Mouse (Mus musculus) mouse trophoblast stem cell (cell line): Measurements from ENCODE around the gene Herpud2.

Experiments used
- in situ Hi-C, 2 experiments: fragments of 300-500 bp; cut with MseI, MboI; formaldehyde crosslinking; loops; 2 replicates in 1 of 2; 3 replicates in 1 of 2; pipeline ENCODE4 v1.15.1; 2025

Gene Herpud2

DNA sequence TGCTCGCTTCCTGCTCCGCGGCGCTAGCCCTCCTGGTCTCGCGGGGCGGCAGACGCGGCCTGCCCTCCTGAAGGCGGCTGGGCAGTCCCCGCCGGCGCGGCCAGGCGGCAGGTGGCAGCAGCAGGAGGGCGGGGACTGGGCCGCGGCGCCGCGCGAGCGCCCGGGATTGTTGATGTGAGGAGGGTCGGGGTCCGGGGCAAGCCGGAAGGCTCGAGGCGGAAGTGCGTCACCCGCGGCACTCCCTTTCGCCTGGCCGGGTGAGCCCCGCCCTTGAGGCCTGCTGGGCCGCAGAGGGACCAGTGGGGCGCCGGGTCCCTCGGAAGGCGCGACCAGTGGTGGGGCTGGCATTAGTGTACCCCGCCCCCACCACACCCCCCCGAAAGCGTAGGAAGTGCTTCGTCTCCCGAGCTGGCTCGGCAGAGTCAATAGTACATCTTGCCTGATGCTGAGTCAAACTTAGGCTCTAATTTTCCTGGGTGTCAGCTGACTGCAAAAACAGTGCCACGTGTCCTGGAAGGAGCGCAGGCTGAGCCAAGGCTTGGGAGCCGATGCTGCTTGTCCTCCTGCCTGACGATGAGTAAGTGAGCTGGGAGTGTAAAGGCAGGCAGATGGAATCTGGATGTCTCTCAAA, at the start of gene Herpud2:
Gene Herpud2, minus strand, starts transcription at position 210 of the 631 bp plus-strand sequence.
- in situ Hi-C loops, result loop anchor here (10.0 to 25.0 kb wide), 3 partner anchors 111 to 436 kb away; partner anchors contain the start of gene Sept7 (in 1 of the 2)

DNA sequence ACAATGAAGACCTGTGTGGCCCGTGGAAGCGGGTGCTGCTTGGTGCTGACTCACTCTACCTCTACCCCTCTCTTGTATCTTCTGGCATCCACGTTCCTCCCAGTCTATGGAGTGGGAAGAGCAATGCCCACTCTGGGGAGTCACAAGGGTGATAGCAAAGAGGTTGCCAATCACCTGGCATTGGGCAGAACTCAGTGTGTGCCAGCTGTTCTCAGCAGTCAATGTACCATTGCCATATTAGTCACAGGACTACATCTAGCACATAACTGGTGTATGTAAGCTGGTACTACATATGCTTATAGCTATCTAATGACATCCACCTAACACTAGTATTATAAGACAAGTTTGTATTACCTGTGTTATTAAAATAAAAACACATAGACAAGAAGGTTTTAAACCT, 49.4 kb upstream of the Herpud2 start:
- in situ Hi-C loops, result no loop called here

DNA sequence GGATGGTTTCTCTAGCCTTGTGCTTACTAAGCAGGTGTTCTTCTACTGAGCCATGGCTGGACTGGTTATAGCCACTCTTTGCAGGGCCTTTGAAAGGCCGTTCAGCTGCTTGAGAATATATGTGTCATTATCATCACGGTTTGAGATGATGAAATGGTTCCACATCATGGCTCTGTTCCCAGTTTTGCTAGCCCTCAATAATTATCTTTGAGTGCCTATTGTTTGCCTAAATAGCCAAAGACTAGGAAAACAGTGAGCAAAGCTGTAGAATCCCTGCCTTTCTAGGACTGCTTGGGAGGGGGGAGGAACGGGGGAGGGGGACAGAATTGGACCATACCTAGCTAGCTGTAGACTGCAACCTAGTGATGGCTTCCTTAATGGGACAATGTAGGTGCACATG, 48.5 kb upstream of the Herpud2 start:
- in situ Hi-C loops, result no loop called here

DNA sequence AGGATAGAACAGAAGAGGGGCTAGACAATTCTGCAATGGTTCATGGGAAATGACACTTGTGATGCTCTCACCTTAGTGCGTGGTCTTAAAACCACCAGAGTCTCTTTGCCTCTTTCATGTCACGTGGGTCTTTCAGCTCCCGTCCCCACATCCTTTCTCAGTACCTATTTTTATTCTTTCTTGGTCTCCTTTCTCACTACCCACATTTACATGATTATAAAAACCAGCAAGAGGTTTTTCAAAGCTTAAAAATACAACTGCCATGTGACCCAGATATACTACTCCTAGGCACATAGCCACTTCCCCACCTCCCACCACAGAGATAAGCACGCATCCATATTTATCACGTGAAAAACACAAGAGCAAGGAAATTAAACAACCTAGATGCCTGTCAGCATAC, 45.1 kb upstream of the Herpud2 start:
- in situ Hi-C loops, result no loop called here

DNA sequence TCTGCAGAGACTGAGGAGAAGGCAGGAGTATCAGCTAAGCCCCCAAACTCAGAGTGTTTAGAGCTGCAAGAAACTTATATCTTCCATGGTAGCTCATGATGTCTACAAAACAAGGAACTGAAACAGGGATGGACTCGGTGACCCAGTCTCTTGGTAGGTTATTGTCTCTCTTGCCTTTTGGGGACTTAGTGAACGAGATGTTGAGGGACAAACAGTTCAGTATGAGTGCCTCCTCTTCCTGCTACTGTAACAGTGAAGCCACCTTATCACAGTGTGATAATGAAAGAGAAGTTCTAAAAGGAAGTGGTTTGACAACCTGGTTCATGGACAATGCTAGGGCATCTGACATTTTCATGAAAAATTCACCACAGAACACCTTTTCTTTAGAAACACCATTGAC, 40.0 kb upstream of the Herpud2 start:
- in situ Hi-C loops, result no loop called here

DNA sequence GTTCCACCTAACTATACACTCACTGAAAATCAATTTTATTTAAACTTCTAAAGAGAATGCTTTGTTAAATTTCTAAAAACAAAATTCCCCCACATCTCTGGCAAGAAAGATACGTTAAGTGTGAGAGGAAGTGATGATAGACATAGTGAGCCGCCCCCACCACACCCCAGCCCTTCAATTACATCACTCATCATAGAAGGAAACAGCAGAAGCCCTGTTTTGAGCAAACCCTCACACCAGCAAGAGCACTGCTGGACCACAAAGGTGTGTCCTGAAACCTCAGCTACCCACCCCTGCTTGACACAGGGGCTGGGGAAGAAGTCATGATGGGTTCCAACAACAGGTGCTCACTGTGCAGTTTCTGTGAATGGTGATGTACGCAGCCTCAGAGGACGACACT, 34.9 kb upstream of the Herpud2 start:
- in situ Hi-C loops, result no loop called here

DNA sequence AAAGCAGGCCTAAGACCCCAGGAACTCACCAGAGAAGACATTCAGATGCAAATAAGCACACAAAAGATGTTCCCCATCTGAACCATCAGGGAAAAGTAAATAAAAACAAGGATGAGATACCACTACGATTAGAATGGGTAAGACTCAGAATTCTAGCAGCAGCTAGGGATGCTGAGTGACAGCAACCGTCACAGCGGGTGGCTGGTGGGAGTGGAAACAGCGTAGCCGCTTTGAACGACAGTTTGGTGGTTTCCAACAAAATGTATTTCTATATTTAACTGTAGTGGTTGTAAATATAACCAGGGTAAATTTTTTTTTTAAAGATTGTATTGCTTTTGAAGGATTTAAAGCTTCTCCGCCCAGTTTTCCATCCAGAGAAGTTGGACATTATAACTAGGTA, 34.2 kb upstream of the Herpud2 start:
- in situ Hi-C loops, result no loop called here

DNA sequence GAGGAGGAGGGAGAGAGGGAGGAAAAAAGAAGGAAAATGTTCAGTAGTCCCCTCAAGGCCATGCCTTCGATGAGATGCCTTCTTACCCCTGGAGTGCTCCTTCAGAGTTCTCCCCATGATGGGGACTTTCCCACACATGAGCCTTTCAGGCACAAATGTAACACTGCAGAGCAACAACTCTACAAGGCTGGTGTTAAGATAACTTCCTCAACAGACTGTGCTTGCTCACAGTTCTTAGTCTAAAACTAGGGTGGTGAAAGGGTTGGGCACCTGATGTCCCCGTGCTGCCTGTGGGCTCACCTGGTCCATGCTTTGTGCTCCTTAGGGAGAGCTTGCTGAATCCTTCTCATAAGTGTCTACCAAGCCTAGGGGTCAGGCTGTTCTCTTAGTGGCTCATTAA, 33.0 kb upstream of the Herpud2 start:
- in situ Hi-C loops, result no loop called here

DNA sequence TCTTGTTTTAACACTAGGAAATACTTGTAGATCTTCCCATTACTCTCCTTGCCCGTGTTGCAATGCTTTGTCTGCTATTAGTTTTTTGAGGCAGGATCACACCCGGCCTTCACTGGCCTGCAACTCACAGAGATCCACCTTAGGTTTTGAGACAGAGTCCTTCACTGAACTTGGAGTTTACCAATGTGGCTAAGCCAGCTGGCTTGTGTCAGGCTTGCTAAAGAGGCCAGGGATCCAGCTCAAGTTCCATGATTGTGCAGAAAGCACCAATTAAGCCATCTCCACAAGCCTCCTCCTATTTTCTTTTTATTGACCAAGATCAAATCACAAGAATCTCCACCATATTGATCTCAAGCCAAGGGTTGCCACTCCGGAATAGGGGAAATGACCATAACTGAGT, 26.4 kb upstream of the Herpud2 start:
- in situ Hi-C loops, result no loop called here

DNA sequence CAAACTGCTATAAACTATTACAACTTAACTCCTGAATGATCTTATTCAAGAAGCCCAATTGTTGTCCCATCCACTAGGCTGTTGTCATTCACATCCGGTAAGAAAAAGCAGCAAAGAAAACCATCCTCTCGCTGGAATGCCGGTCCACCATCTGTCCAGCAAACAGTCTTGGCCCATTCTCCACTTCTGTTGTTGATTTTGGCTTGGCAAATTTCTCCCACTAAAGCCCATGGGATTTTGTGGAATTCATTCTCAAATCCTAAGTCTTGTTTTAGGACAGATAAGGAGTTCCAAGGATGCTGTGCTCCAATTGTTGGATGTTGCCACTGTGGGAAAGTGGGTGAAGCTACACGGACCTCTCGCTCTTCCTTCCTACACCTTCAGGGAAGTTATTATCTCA, 25.6 kb upstream of the Herpud2 start:
- in situ Hi-C loops, result no loop called here

DNA sequence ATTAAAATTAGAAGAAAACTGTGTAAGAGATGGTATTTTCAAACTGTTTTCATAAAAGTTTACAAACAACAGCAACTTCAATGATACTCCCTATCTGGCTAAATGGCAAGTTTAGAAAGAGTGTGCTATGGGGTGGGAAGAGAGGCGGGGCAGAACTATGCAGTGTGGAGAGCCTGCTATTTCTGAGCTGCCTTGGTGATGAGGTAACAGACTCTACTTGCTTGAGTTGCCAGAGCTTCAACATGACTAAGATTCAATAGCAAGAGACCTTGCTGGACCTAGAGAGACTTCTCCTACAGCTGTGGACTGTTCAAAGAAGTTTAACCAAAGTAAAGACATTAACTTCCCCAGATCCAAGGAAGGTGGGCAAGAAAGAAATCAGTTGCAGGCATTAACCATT, 24.9 kb upstream of the Herpud2 start:
- in situ Hi-C loops, result no loop called here

DNA sequence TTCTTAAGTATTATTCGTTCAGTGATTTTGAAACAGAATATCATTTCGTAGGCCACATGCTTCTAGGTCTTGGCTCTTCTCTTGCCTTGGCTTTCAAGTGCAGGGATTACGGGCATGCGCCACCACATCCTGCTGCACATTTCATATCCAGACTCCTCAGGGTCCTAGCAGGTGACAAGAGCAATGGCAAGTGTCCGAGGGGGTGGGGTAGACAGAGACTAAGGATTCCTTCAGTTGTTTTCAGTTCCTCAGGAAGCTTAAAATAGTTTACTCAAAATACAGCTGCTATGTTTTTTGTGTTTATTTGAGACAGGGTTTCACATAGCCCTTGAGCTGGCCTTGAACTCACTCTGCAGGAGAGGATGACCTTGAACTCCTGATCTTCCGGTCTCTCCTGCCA, 24.4 kb upstream of the Herpud2 start:
- in situ Hi-C loops, result no loop called here

DNA sequence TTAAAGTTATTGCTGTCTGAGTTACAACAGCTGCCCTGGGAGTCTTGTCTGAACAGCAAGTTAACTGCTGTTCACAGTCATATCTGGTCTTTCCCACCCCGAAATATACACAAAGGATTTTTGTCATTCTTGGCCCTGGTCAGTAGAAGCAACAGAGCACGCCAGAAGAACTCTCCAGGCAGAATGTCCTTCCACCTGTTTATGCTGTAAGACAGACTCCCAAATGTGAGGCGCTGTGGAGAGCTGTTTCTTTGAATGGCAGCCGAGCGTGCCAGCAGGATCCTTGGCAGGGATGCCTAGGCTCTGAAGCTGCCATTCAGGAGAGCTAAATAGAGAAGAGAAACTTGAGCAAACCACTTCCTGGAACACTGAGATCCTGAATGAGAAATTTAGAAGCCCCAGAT, 23.4 kb upstream of the Herpud2 start:
- in situ Hi-C loops, result no loop called here

DNA sequence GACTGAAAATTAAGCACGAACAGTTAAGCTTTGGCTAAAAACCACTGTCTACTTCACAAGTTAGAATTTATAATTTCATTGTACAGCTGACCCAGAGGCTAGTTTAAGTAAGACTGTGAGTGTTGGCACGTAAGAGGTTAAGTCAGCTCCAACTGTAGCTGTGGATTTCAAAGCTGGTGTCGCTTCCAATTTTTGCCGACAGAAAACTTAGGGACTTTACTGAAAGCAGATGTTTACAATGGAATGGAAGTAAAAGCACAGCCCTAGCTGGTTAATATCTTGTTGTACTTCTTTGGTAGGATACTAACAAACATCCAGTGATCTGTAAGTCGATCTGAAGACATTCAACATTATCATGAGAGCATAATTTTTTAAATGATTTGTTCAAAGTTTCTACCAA, 23.0 kb upstream of the Herpud2 start:
- in situ Hi-C loops, result loop anchor here in 1 of 2 experiments (25.0 kb wide), 2 partner anchors 88 to 413 kb away; partner anchors contain the start of gene Sept7

DNA sequence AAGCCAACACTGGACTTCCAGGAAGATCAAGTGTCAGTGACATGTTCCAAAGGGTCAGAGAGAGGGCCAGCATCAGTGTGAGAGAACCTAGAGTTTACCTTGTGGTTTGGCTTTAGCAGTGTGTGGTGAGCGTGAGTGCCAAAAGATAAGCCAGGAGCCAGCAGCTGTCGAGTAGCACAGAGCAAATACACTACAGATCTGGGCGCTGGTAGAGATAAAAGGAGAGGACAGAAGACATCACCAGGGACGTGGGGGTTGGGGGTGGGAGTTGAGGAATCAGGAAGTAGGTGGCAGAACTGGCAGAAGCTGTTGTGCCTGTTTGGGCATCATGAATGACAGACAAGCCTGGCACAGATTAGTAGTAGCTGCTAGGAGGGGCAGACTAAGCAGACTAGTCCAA, 21.6 kb upstream of the Herpud2 start:
- in situ Hi-C loops, result loop anchor here in 1 of 2 experiments (25.0 kb wide), 2 partner anchors 89 to 414 kb away; partner anchors contain the start of gene Sept7

DNA sequence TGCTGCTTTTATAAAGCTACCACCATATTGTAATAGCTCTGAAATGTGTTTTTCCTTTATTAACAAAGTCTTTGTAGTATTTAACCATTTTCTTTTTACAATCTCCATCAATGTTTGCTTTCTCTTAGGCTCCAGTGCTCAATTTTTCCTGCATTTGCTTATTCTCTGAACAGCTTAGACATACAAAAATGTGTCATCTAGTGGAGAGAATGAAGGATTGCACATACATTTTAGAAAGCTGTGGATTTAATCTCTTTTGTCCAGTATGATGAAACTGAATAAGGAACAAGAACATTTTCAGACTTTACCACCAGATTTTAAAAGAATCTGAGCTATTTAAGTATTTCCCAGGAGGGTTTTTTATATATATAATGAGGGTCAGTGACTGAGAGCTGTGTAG, 18.0 kb upstream of the Herpud2 start:
- in situ Hi-C loops, result loop anchor here in 1 of 2 experiments (25.0 kb wide), 2 partner anchors 93 to 418 kb away; partner anchors contain the start of gene Sept7

DNA sequence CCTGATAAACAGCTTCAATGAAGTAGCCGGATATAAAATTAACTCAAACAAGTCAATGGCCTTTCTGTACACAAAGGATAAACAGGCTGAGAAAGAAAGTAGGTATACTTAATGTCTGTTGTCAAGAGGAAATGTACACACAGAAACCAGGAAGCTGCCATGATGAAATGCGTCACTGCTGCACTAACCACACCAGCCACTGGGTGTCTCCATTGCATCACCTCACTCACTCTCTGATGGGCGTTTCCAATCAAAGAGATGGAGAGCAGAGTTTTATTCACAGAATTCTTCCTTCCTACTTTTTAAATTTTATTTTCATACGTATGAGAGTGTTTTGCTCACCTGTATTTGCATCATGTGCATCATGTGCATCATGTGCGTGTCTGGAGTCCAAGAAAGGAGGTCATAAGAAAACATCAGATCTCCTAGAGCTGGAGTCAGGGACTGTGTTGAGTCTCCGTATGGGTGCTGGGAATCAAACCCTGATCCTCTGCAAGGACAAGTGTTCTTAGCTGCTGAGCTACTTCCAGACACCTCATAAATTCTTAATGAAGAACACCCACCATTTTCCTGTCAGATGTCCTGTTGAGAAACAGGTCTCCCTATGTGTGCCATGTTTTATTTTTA, 16.0 kb upstream of the Herpud2 start:
- in situ Hi-C loops, result loop anchor here in 1 of 2 experiments (25.0 kb wide), 2 partner anchors 95 to 420 kb away; partner anchors contain the start of gene Sept7

DNA sequence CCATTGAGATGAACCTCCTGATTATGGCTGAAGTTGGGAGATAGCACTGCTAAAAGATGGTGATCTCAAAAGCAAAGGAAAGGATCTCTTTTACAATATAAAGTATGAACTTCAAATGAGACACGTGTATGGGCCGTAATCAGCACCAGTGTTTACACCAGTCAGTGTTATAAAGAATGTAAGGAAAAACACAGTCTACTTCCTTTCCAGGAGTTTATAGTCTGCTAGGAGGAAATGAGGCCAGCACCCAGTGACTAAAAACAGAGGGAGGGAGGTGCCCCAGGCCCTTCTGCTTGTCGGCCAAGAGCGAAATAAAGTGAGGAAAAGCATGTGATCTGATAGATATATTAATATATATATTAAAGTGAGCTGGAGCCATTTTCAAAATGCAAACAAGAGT, 6.6 kb upstream of the Herpud2 start:
- in situ Hi-C loops, result loop anchor here (10.0 to 25.0 kb wide), 3 partner anchors 104 to 429 kb away; partner anchors contain the start of gene Sept7 (in 1 of the 2)

DNA sequence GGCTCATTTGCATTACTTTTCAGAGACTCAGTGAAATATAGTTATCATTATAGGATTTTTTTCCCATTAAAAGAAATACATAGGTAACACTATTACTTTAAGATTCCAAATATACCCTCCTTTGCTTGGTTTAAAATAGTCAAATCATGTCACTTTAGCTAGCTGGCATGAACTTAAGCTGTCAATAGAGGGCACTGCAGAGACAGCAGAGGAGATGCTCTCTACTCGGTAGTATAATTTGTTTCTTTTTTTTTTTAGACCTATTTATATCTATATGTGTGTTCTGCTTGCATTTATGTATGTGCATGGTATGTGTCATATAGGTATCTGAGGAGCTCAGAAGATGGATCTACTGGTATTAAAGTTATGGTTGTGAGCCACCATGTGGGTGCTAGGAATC, 4.8 kb upstream of the Herpud2 start:
- in situ Hi-C loops, result loop anchor here (10.0 to 25.0 kb wide), 3 partner anchors 106 to 431 kb away; partner anchors contain the start of gene Sept7 (in 1 of the 2)

DNA sequence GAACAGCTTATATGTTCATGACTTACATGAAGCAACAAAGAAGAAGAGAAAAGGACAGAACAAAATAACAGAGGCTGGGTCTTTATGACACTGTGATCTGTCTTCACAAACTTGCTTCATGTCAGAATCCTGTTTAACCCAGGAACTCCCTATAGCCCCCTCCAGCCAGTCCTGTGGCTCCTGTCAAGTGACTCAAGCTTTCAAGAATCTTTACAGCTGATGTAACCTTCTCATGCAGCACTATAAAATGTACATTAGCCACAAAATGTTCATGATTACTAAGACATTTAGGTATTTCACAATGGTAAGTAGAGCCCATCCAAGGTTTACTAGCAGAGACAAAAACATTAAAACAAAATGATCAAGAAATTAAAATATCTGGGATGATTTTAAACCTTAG, 1.4 kb upstream of the Herpud2 start:
- in situ Hi-C loops, result loop anchor here (10.0 to 25.0 kb wide), 3 partner anchors 109 to 434 kb away; partner anchors contain the start of gene Sept7 (in 1 of the 2)

DNA sequence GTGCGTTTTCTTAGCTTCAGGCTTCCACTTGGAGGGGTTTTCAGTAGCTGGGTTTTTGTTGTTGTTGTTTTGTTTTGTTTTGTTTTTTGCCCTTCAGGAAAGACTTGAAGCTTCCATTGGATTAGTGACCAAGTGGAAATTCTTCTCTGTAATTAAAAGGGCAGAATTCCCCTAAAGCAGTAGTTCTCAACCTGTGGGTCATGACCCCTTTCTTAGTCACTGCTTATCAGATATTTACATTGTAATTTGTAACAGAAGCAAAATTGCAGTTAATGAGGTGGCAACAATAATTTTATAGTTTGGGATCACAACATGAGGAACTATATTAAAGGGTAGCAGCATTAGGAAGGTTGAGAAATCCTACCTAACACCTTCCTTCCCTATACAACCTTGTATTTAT, 837 bp upstream of the Herpud2 start:
- in situ Hi-C loops, result loop anchor here (10.0 to 25.0 kb wide), 3 partner anchors 110 to 435 kb away; partner anchors contain the start of gene Sept7 (in 1 of the 2)

DNA sequence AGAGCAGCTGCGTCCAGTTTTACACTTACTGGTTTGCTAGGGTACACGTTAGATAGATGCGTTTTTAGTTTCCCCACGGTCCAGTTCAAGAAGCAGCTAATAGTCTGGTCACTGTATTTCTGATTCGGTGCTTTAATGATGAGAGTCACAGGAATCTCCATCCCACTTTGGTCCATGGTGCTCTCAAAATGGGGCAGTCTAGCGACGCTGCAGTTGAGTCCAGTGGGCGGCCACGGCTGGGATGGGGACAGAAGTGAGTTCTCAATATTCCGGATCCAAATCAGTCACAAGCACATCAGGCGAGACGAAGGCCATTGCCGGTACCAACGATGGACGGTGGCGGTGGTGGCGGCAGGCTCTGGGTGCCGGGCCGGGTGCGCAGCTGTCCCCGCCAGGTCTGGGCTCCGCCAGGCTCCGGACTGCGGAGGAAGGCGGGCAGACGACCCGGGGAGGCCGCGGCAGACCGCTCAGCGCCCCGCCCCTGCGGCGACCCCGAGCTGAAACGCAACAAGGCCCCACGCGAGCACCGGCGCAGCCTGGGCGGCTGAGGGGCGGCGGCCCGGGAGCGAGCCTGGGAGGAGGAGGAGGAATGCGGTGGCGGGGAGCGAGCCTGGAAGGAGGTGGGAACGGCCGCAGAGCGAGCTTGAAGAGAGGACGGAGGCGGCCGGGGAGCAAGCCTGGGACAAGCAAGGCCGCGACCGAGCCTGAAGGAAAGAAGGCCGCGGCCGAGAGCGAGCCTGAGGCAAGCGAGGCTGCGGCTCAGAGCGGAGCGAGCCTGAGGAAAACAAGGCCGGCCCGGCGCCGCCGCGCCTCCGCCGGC, 619 bp downstream of the Herpud2 start:
- in situ Hi-C loops, result loop anchor here (10.0 to 25.0 kb wide), 3 partner anchors 111 to 436 kb away; partner anchors contain the start of gene Sept7 (in 1 of the 2)
